Mouse (Mus musculus) spleen, postnatal 36 days (tissue): ENCODE data around the gene D430041D05Rik.
A peak's percentile ranks its signal among the peaks of the same experiment; 100 is the strongest.

Experiments used
- DNase-seq, 2 experiments: peaks; one replicate each; pipeline ENCODE4 v3.0.0; 2022; ENCODE audit warnings: low spot score in 2 of 2, mixed read lengths in 1 of 2

Gene D430041D05Rik

GRCm38 (mm10) chr2:104410963-104411545, at the start of gene D430041D05Rik:
Gene D430041D05Rik (minus strand): TSS chr2:104411013.
- DNase-seq = no peak

- DNase-seq = no peak
Measured at GRCm38 (mm10) chr2:104460021-104460420, 49.2 kb upstream of the D430041D05Rik start.

GRCm38 (mm10) chr2:104458569-104459332, 47.9 kb upstream of the D430041D05Rik start:
- DNase-seq = no peak

- no peak for DNase-seq
Measured at GRCm38 (mm10) chr2:104457106-104457505, 46.3 kb upstream of the D430041D05Rik start.

- no peak for DNase-seq
Measured at GRCm38 (mm10) chr2:104450685-104451084, 39.9 kb upstream of the D430041D05Rik start.

GRCm38 (mm10) chr2:104449191-104449590, 38.4 kb upstream of the D430041D05Rik start:
- no peak for DNase-seq

- no peak for DNase-seq
Measured at GRCm38 (mm10) chr2:104448201-104448600, 37.4 kb upstream of the D430041D05Rik start.

GRCm38 (mm10) chr2:104446016-104446415, 35.2 kb upstream of the D430041D05Rik start:
- no peak for DNase-seq

GRCm38 (mm10) chr2:104444776-104445175, 34.0 kb upstream of the D430041D05Rik start:
- peak; percentile 42 to 54 for DNase-seq

GRCm38 (mm10) chr2:104442341-104442740, 31.5 kb upstream of the D430041D05Rik start:
- DNase-seq = no peak

- no peak for DNase-seq
Measured at GRCm38 (mm10) chr2:104436226-104436625, 25.4 kb upstream of the D430041D05Rik start.

GRCm38 (mm10) chr2:104431067-104431466, 20.3 kb upstream of the D430041D05Rik start:
- DNase-seq = no peak

GRCm38 (mm10) chr2:104430566-104430965, 19.8 kb upstream of the D430041D05Rik start:
- DNase-seq = no peak

- DNase-seq = no peak
Measured at GRCm38 (mm10) chr2:104426112-104426511, 15.3 kb upstream of the D430041D05Rik start.

- DNase-seq = no peak
Measured at GRCm38 (mm10) chr2:104422230-104422629, 11.4 kb upstream of the D430041D05Rik start.

- DNase-seq = no peak
Measured at GRCm38 (mm10) chr2:104420805-104421204, 10.0 kb upstream of the D430041D05Rik start.

- DNase-seq = no peak
Measured at GRCm38 (mm10) chr2:104419999-104420398, 9.2 kb upstream of the D430041D05Rik start.

GRCm38 (mm10) chr2:104419411-104419810, 8.6 kb upstream of the D430041D05Rik start:
- no peak for DNase-seq

GRCm38 (mm10) chr2:104413011-104413410, 2.2 kb upstream of the D430041D05Rik start:
- DNase-seq = no peak

- no peak for DNase-seq
Measured at GRCm38 (mm10) chr2:104412496-104412895, 1.7 kb upstream of the D430041D05Rik start.

- DNase-seq = no peak
Measured at GRCm38 (mm10) chr2:104411806-104412205, 993 bp upstream of the D430041D05Rik start.

- DNase-seq = no peak
Measured at GRCm38 (mm10) chr2:104409851-104410821, 677 bp downstream of the D430041D05Rik start.
